Mouse (Mus musculus) MEL (cell line): ENCODE measurements around the gene Tnmd. TPM values are rescaled to one million over a fixed set of nuclear protein-coding genes. Genes with fewer than 3 reads are reported as not detected.

Experiments
- DNase-seq: peaks from one replicate; pipeline ENCODE4 v3.0.0; 2011; ENCODE audit warnings: low read depth, low spot score
- H3K27ac ChIP-seq: 2 replicates; pipeline ENCODE4 v1.5.1; 2012; ENCODE audit warnings: low read depth, mild to moderate bottlenecking, control low read depth, low read length, moderate library complexity; ENCODE audit not compliant: control insufficient read depth
- H3K27me3 ChIP-seq, 2 experiments: fragments of 150-350 bp in 1 of 2; sonication (generic) in 1 of 2; 2 replicates each; pipeline ENCODE4 v1.6.1; 2012; ENCODE audit warnings: low read length in 2 of 2, mild to moderate bottlenecking in 2 of 2, improper control_type of control experiment in 1 of 2, moderate library complexity in 1 of 2; ENCODE audit not compliant: insufficient read depth in 2 of 2, control insufficient read depth in 1 of 2
- H3K36me3 ChIP-seq, 2 experiments: 2 replicates each; pipeline ENCODE4 v1.6.1; 2012 to 2014; ENCODE audit warnings: low read length in 2 of 2, improper control_type of control experiment in 1 of 2, inconsistent platforms in 1 of 2, mild to moderate bottlenecking in 1 of 2; ENCODE audit not compliant: insufficient read depth in 2 of 2, control insufficient read depth in 1 of 2
- H3K4me1 ChIP-seq, 2 experiments: fragments of 150-350 bp in 1 of 2; sonication (generic) in 1 of 2; 2 replicates each; pipeline ENCODE4 v1.6.1; 2012; ENCODE audit warnings: low read length in 2 of 2, improper control_type of control experiment in 1 of 2, mild to moderate bottlenecking in 1 of 2; ENCODE audit not compliant: insufficient read depth in 2 of 2, control insufficient read depth in 1 of 2
- H3K4me3 ChIP-seq, 2 experiments: fragments of 150-350 bp in 1 of 2; sonication (generic) in 1 of 2; 2 replicates each; pipeline ENCODE4 v1.5.1; 2012; ENCODE audit warnings: low read depth in 2 of 2, low read length in 2 of 2, mild to moderate bottlenecking in 2 of 2, moderate library complexity in 2 of 2, control low read depth in 1 of 2, improper control_type of control experiment in 1 of 2; ENCODE audit not compliant: control insufficient read depth in 1 of 2, insufficient read depth in 1 of 2
- H3K79me2 ChIP-seq: 2 replicates; pipeline ENCODE4 v1.6.1; 2012; ENCODE audit warnings: mild to moderate bottlenecking, low read length, moderate library complexity; ENCODE audit not compliant: control insufficient read depth, poor library complexity, insufficient read depth
- H3K9ac ChIP-seq: 2 replicates; pipeline ENCODE4 v1.6.1; 2012; ENCODE audit warnings: low read depth, mild to moderate bottlenecking, control low read depth, low read length, moderate library complexity; ENCODE audit not compliant: control insufficient read depth, poor library complexity, severe bottlenecking
- H3K9me3 ChIP-seq: fragments of 150-350 bp; sonication (generic); replicated peaks from 2 replicates; pipeline ENCODE4 v1.6.1; 2012; ENCODE audit warnings: mild to moderate bottlenecking, low read length, improper control_type of control experiment, moderate library complexity; ENCODE audit not compliant: insufficient read depth
- CHD1 ChIP-seq: IDR thresholded peaks from 2 replicates; pipeline ENCODE4 v1.6.1; 2012; ENCODE audit warnings: low read depth, mild to moderate bottlenecking, inconsistent platforms, low read length, improper control_type of control experiment
- CTCF ChIP-seq, 3 experiments: IDR thresholded peaks in 2 of 3; conservative IDR thresholded peaks in 1 of 3; 2 replicates each; pipeline ENCODE4 v1.5.1; 2011 to 2012; ENCODE audit warnings: low read length in 3 of 3, low read depth in 2 of 3, mild to moderate bottlenecking in 2 of 3, improper control_type of control experiment in 1 of 3, inconsistent platforms in 1 of 3, mixed read lengths in 1 of 3, moderate library complexity in 1 of 3; ENCODE audit not compliant: control insufficient read depth in 1 of 3, insufficient read depth in 1 of 3, poor library complexity in 1 of 3, severe bottlenecking in 1 of 3
- EP300 ChIP-seq, 2 experiments: IDR thresholded peaks; 2 replicates each; pipeline ENCODE4 v1.6.1; 2011; ENCODE audit warnings: improper control_type of control experiment in 2 of 2, low read length in 2 of 2, low read depth in 1 of 2, mild to moderate bottlenecking in 1 of 2
- GATA1 ChIP-seq: IDR thresholded peaks from 2 replicates; pipeline ENCODE4 v1.6.1; 2011; ENCODE audit warnings: low read depth, low read length, improper control_type of control experiment
- HCFC1 ChIP-seq: IDR thresholded peaks from 2 replicates; pipeline ENCODE4 v1.6.1; 2012; ENCODE audit warnings: low read depth, mild to moderate bottlenecking, inconsistent platforms, low read length, improper control_type of control experiment, moderate library complexity
- MAX ChIP-seq: IDR thresholded peaks from 2 replicates; pipeline ENCODE4 v1.6.1; 2011; ENCODE audit warnings: low read length, improper control_type of control experiment
- MAZ ChIP-seq: IDR thresholded peaks from 2 replicates; pipeline ENCODE4 v1.6.1; 2012; ENCODE audit warnings: low read depth, mild to moderate bottlenecking, inconsistent platforms, low read length, improper control_type of control experiment
- MXI1 ChIP-seq: IDR thresholded peaks from 2 replicates; pipeline ENCODE4 v1.6.1; 2011; ENCODE audit warnings: mild to moderate bottlenecking, low read depth, low read length, improper control_type of control experiment
- MYB ChIP-seq: IDR thresholded peaks from 2 replicates; pipeline ENCODE4 v1.6.1; 2011; ENCODE audit warnings: mild to moderate bottlenecking, low read depth, low read length, improper control_type of control experiment
- NELFE ChIP-seq: IDR thresholded peaks from 2 replicates; pipeline ENCODE4 v1.6.1; 2011; ENCODE audit warnings: low read depth, low read length, improper control_type of control experiment
- NRF1 ChIP-seq: IDR thresholded peaks from 2 replicates; pipeline ENCODE4 v1.6.1; 2014; ENCODE audit warnings: low read depth, mild to moderate bottlenecking, inconsistent platforms, low read length, improper control_type of control experiment, moderate library complexity; ENCODE audit not compliant: poor library complexity, insufficient read depth, severe bottlenecking
- POLR2AphosphoS2 ChIP-seq: IDR thresholded peaks from 2 replicates; pipeline ENCODE4 v1.6.1; 2011; ENCODE audit warnings: low read length, improper control_type of control experiment
- POLR2AphosphoS5 ChIP-seq: IDR thresholded peaks from 2 replicates; pipeline ENCODE4 v1.6.1; 2012; ENCODE audit warnings: low read depth, borderline replicate concordance, mild to moderate bottlenecking, inconsistent platforms, low read length, moderate library complexity, mixed read lengths
- SIN3A ChIP-seq: IDR thresholded peaks from 2 replicates; pipeline ENCODE4 v1.6.1; 2012; ENCODE audit warnings: low read length, improper control_type of control experiment, inconsistent platforms
- TAL1 ChIP-seq: IDR thresholded peaks from 2 replicates; pipeline ENCODE4 v1.6.1; 2012; ENCODE audit warnings: mild to moderate bottlenecking, inconsistent platforms, low read length, moderate library complexity, mixed read lengths
- TBP ChIP-seq: IDR thresholded peaks from 2 replicates; pipeline ENCODE4 v1.8.0; 2011; ENCODE audit warnings: low read depth, low read length, improper control_type of control experiment
- TCF12 ChIP-seq: IDR thresholded peaks from 2 replicates; pipeline ENCODE4 v1.6.1; 2014; ENCODE audit warnings: low read depth, mild to moderate bottlenecking, inconsistent platforms, low read length, improper control_type of control experiment, moderate library complexity
- USF2 ChIP-seq, 2 experiments: IDR thresholded peaks; 2 replicates each; pipeline ENCODE4 v1.6.1; 2011 to 2012; ENCODE audit warnings: improper control_type of control experiment in 2 of 2, low read length in 2 of 2, borderline replicate concordance in 1 of 2, inconsistent platforms in 1 of 2, low read depth in 1 of 2, mild to moderate bottlenecking in 1 of 2; ENCODE audit not compliant: insufficient read depth in 1 of 2
- ZKSCAN1 ChIP-seq: IDR thresholded peaks from 2 replicates; pipeline ENCODE4 v1.6.1; 2012; ENCODE audit warnings: low read depth, mild to moderate bottlenecking, inconsistent platforms, low read length, improper control_type of control experiment, moderate library complexity
- ZMIZ1 ChIP-seq: IDR thresholded peaks from 2 replicates; pipeline ENCODE4 v1.6.1; 2012; ENCODE audit warnings: low read depth, mild to moderate bottlenecking, inconsistent platforms, low read length, improper control_type of control experiment, moderate library complexity
- ZNF384 ChIP-seq: IDR thresholded peaks from 2 replicates; pipeline ENCODE4 v1.6.1; 2012; ENCODE audit warnings: low read depth, mild to moderate bottlenecking, inconsistent platforms, low read length, improper control_type of control experiment
- polyA plus RNA-seq, 2 experiments: library from polyadenylated mRNA; stranded (reverse) in 1 of 2; unstranded in 1 of 2; fragments of >175 nt in 1 of 2; fragments of >200 nt in 1 of 2; gene quantifications; 2 replicates each; pipeline versions ENCODE4 v1.2.1 to v1.2.4; 2012; ENCODE audit warnings: low replicate concordance in 2 of 2, low read depth in 1 of 2; ENCODE audit not compliant: insufficient read length in 2 of 2, insufficient read depth in 1 of 2, missing spikeins in 1 of 2
- total RNA-seq: library from RNA; depleted of rRNA; stranded (reverse); fragments of 300-350 nt; gene quantifications from 2 replicates; pipeline ENCODE4 v1.2.3, GENCODE M21; 2012

The Tnmd gene
- total and polyA plus RNA-seq, 3 experiments, result not detected

GRCm38 (mm10) chrX:133869743-133870142 is 19.0 kb downstream of the Tnmd start (continued):
- no peak for TF ChIP-seq NRF1
- TF ChIP-seq CHD1, result no peak
- no peak for TF ChIP-seq TCF12
- no peak for TF ChIP-seq HCFC1
- peak in 1 of 2 experiments; percentile 74; a peak in 2 of 4 replicates for TF ChIP-seq EP300 (IDR thresholded peaks at IDR 0.05; ENCODE audit: low read depth in 1 of 2, low read length in 2 of 2)
- no peak for TF ChIP-seq SIN3A
- no peak for TF ChIP-seq TBP
- no peak for TF ChIP-seq MXI1
- no peak for TF ChIP-seq ZMIZ1
- TF ChIP-seq POLR2AphosphoS2, result no peak

- H3K9ac ChIP-seq, result no peak overlapping the region
- no peak for DNase-seq
- TF ChIP-seq EP300 (IDR thresholded peaks at IDR 0.05; ENCODE audit: low read depth in 1 of 2, low read length in 2 of 2), result no peak
- TF ChIP-seq CTCF (IDR thresholded peaks at IDR 0.05 in 2 of 3, conservative IDR thresholded peaks at IDR 0.05 in 1 of 3; ENCODE audit: control insufficient read depth in 1 of 3, insufficient read depth in 1 of 3, low read depth in 2 of 3, low read length in 3 of 3, poor library complexity in 1 of 3, severe bottlenecking in 1 of 3), result no peak
- TF ChIP-seq MYB, result no peak
- TF ChIP-seq USF2 (IDR thresholded peaks at IDR 0.05; ENCODE audit: borderline replicate concordance in 1 of 2, insufficient read depth in 1 of 2, low read depth in 1 of 2, low read length in 2 of 2), result no peak
- TF ChIP-seq MAZ, result no peak
- no peak for TF ChIP-seq NELFE
- TF ChIP-seq TAL1, result no peak
- TF ChIP-seq GATA1, result no peak
- no peak for TF ChIP-seq MAX
- TF ChIP-seq POLR2AphosphoS5, result no peak
- no peak for TF ChIP-seq ZKSCAN1
- no peak for TF ChIP-seq ZNF384
- no peak for TF ChIP-seq POLR2AphosphoS2
These were observed 36.5 kb downstream of the Tnmd start for GRCm38 (mm10) chrX:133887308-133887707.

More at GRCm38 (mm10) chrX:133887308-133887707, 36.5 kb downstream of the Tnmd start:
- H3K4me3 ChIP-seq, result no peak overlapping the region
- no peaks in the 10 kb centered on the region for H3K4me1 ChIP-seq
- no peaks in the 10 kb centered on the region for H3K36me3 ChIP-seq
- no peaks in the 10 kb centered on the region for H3K9me3 ChIP-seq
- H3K27ac ChIP-seq, result no peak overlapping the region
- H3K79me2 ChIP-seq, result no peaks in the 10 kb centered on the region
- peaks cover 0 to 1% of the 10 kb centered on the region in 2 experiments; a peak in 1 of 4 replicates for H3K27me3 ChIP-seq
